Mouse (Mus musculus): ENCODE data around the gene Pf4.

DNA sequence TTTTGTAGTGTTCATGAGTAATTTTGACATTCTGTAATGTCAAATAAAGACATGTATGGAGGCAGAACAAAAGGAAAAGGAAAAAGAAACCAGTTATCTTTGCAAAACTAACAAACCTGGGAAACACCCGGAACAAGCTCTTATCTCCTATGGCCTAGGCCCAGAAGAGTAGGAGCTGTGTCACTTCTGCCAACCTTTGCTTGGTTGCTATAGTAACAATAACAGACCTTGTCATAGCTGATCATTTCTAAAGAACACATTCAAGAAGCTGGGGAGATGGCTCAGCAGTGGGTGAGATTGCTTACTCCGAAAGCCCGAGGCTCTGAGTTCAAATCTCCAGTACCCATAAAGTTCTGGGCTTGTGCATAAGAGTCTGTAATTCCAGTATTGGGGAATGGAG is 49.6 kb upstream of the Pf4 start:
- TF ChIP-seq GATA1 (IDR thresholded peaks at IDR 0.05; ENCODE audit: borderline replicate concordance, low read length): no peak; the same call in 2 of the 3 replicates
- no peak for TF ChIP-seq FLI1 (IDR thresholded peaks at IDR 0.05; ENCODE audit: low read length)
